Mouse (Mus musculus) brain, embryonic 14.5 days (tissue): ENCODE data around the gene Stxbp1.

Source experiments
- CTCF ChIP-seq: fragments of 200-500 bp; IDR thresholded peaks from 2 replicates; pipeline ENCODE4 v1.5.1; 2012; ENCODE audit warnings: inconsistent platforms, mild to moderate bottlenecking, moderate library complexity, borderline replicate concordance; ENCODE audit not compliant: insufficient read depth, insufficient read length; ENCODE audit errors: extremely low read depth
- POLR2A ChIP-seq: fragments of 200-500 bp; IDR thresholded peaks from 2 replicates; pipeline ENCODE4 v1.6.1; 2012; ENCODE audit warnings: mild to moderate bottlenecking, inconsistent platforms, borderline replicate concordance; ENCODE audit not compliant: poor library complexity, insufficient read depth, insufficient read length, severe bottlenecking; ENCODE audit errors: extremely low read depth

- no peak for TF ChIP-seq CTCF
- TF ChIP-seq POLR2A = no peak
Observed at GRCm38 (mm10) chr2:32878396-32878795, 31.4 kb upstream of the Stxbp1 start.
